In the genomic region with DNA sequence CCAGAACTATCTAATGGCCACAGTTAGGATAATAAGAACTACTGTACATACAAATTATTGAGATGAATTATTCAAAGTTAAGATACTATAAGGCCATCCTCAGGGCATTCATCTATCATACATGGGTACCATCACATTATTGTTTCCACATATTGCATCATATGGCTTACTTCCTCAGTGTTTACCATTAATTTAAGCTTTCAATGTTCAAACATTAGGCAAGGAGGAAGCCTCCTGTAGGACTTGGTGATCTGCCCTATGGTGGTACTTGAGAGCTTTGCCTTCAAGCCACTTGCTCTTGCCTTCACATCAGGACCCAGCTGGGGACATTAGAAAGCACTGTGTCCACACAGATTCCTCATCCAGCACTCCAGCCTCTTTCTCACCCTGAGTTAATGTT, we compare ENCODE assay signal across 20 mouse cellular contexts.
"Had no signal": no experiment of that assay in that cellular context is flagged by ENCODE, and none has a peak within 500 bp of the region (broad histone marks: within the 10 kb centered on the region; RNA-seq: fewer than 3 reads in every experiment).

No protein-coding gene starts in this region.

- ATAC-seq: liver, postnatal 0 days; midbrain, embryonic 16.5 days had no signal

- H3K36me3 ChIP-seq: liver, embryonic 15.5 days; midbrain, embryonic 10.5 days; midbrain, embryonic 12.5 days; neural tube, embryonic 13.5 days; neural tube, embryonic 15.5 days had no signal

- H3K27me3 ChIP-seq: liver, embryonic 15.5 days; midbrain, embryonic 12.5 days; neural tube, embryonic 13.5 days; neural tube, embryonic 15.5 days had no signal

- DNase-seq: liver, postnatal 0 days; lung, embryonic 14.5 days; lung, postnatal 10 days; lung, postnatal 4 days; midbrain, embryonic 14.5 days; retina, postnatal 1 day; right cerebral cortex, adult 18-20 months; right cerebral cortex, postnatal 25 days; right cerebral cortex, postnatal 4 days; spleen, adult 18-20 months; thymus, adult 18-20 months; thymus, postnatal 14 days; thymus, postnatal 36 days had no signal

- H3K4me1 ChIP-seq: liver, embryonic 15.5 days; midbrain, embryonic 10.5 days; midbrain, embryonic 12.5 days; neural tube, embryonic 13.5 days; neural tube, embryonic 15.5 days had no signal

- H3K4me3 ChIP-seq: liver, embryonic 15.5 days; midbrain, embryonic 10.5 days; midbrain, embryonic 12.5 days; myocyte; neural tube, embryonic 13.5 days; neural tube, embryonic 15.5 days had no signal

- H3K9me3 ChIP-seq: liver, embryonic 15.5 days; midbrain, embryonic 10.5 days; midbrain, embryonic 12.5 days; neural tube, embryonic 13.5 days; neural tube, embryonic 15.5 days had no signal

- H3K27ac ChIP-seq: liver, embryonic 15.5 days; midbrain, embryonic 10.5 days; midbrain, embryonic 12.5 days; neural tube, embryonic 13.5 days; neural tube, embryonic 15.5 days had no signal
